ENCODE assay signal across 27 mouse cellular contexts in genomic region chr2:52830513-52830912, GRCm38 (mm10). TPM values are rescaled to one million over a fixed set of nuclear protein-coding genes. Genes with fewer than 3 reads are reported as not detected.
DNase-seq lines count a peak whose midpoint lies in the region; ATAC-seq and TF ChIP-seq lines count a peak whose summit lies in the region.
"Had no signal": no experiment of that assay in that cellular context is flagged by ENCODE, and none has a peak within 500 bp of the region (broad histone marks: within the 10 kb centered on the region; RNA-seq: fewer than 3 reads in every experiment).

No protein-coding gene starts in this region.

- no peak overlapping the region for H3K9ac ChIP-seq in CH12.LX (ENCODE audit: insufficient read depth, low read depth)
- no peak overlapping the region for H3K9ac ChIP-seq in intestine, embryonic 16.5 days (ENCODE audit: low read depth, low read length)
- H3K9ac ChIP-seq: embryonic facial prominence, embryonic 13.5 days; embryonic facial prominence, embryonic 15.5 days; forebrain, embryonic 12.5 days had no signal

- no peaks in the 10 kb centered on the region for H3K27me3 ChIP-seq in CH12.LX (replicated peaks)
- H3K27me3 ChIP-seq in intestine, embryonic 16.5 days (replicated peaks; ENCODE audit: control insufficient read depth, insufficient read depth, low read length): no peaks in the 10 kb centered on the region
- H3K27me3 ChIP-seq: embryonic facial prominence, embryonic 13.5 days; embryonic facial prominence, embryonic 15.5 days; forebrain, embryonic 12.5 days had no signal

- peak; percentile 60 for DNase-seq in A20 (ENCODE audit: low read depth, low spot score)
- peak; percentile 42 for DNase-seq in CH12.LX (ENCODE audit: extremely low read depth)
- DNase-seq in adrenal gland, adult (ENCODE audit: inconsistent age in 2 of 2, low spot score in 1 of 2): no peak
- DNase-seq in layer of hippocampus, adult 8-10 months (ENCODE audit: low spot score in 2 of 2): no peak
- DNase-seq: adrenal gland, adult 8-10 months; adrenal gland, postnatal 14 days; adrenal gland, postnatal 36 days; B cell, adult 2 months; cerebellum, adult 11 months; cerebellum, adult 18-20 months; cerebellum, adult 8-10 months; cerebellum, postnatal 10 days; cerebellum, postnatal 25 days; embryo, embryonic 11 days had no signal

- no peak for TF ChIP-seq POLR2A in CH12.LX (IDR thresholded peaks at IDR 0.05; ENCODE audit: low read depth, low read length)

- no peak for TF ChIP-seq RAD21 in CH12.LX (IDR thresholded peaks at IDR 0.05; ENCODE audit: low read depth, low read length)

- no peak overlapping the region for H3K27ac ChIP-seq in CH12.LX (ENCODE audit: insufficient read depth, low read depth)
- no peak overlapping the region for H3K27ac ChIP-seq in intestine, embryonic 16.5 days (ENCODE audit: low read length)
- H3K27ac ChIP-seq: embryonic facial prominence, embryonic 13.5 days; embryonic facial prominence, embryonic 15.5 days; forebrain, embryonic 10.5 days; forebrain, embryonic 12.5 days had no signal

- dilution Hi-C loops in CH12.LX (cut with MboI; ENCODE audit: extremely low pct_ligation_motif_present, extremely low pct_unique_long_range_greater_than_20kb, low sequenced_read_pairs): no loop called here

- no peak for TF ChIP-seq EP300 in CH12.LX (IDR thresholded peaks at IDR 0.05; ENCODE audit: low read length)

- in situ Hi-C loops in CH12.LX (cut with MboI; ENCODE audit: low pct_ligation_motif_present, low pct_unique_long_range_greater_than_20kb, low sequenced_read_pairs): no loop called here

- no peaks in the 10 kb centered on the region for H3K9me3 ChIP-seq in CH12.LX (replicated peaks; ENCODE audit: low read length)
- no peaks in the 10 kb centered on the region for H3K9me3 ChIP-seq in intestine, embryonic 16.5 days (ENCODE audit: control insufficient read depth, low read length)
- H3K9me3 ChIP-seq: embryonic facial prominence, embryonic 13.5 days; embryonic facial prominence, embryonic 15.5 days; forebrain, embryonic 10.5 days; forebrain, embryonic 12.5 days had no signal

- 82% methylated on average over 4 of the region's 4 CpGs for WGBS in intestine, embryonic 16.5 days

- no peak overlapping the region for H3K4me3 ChIP-seq in CH12.LX (replicated peaks in 1 of 3; ENCODE audit: low read depth in 2 of 3, low read length in 2 of 3, poor library complexity in 1 of 3)
- H3K4me3 ChIP-seq in intestine, embryonic 16.5 days (ENCODE audit: low read length): no peak overlapping the region
- H3K4me3 ChIP-seq: embryonic facial prominence, embryonic 13.5 days; embryonic facial prominence, embryonic 15.5 days; erythroblast, embryonic 14.5 days; forebrain, embryonic 10.5 days; forebrain, embryonic 12.5 days had no signal

- no peaks in the 10 kb centered on the region for H3K36me3 ChIP-seq in CH12.LX (replicated peaks in 1 of 2; ENCODE audit: control insufficient read depth in 1 of 2, insufficient read depth in 1 of 2, low read length in 1 of 2)
- no peaks in the 10 kb centered on the region for H3K36me3 ChIP-seq in intestine, embryonic 16.5 days (ENCODE audit: control insufficient read depth, insufficient read depth, low read length)
- H3K36me3 ChIP-seq: embryonic facial prominence, embryonic 13.5 days; embryonic facial prominence, embryonic 15.5 days; forebrain, embryonic 10.5 days; forebrain, embryonic 12.5 days had no signal

- no peak for TF ChIP-seq CTCF in CH12.LX (conservative IDR thresholded peaks at IDR 0.05 in 1 of 2, IDR thresholded peaks at IDR 0.05 in 1 of 2; ENCODE audit: low read depth in 2 of 2, low read length in 2 of 2)

- H3K79me2 ChIP-seq in CH12.LX (replicated peaks; ENCODE audit: control insufficient read depth, extremely low read depth, insufficient read depth, poor library complexity, severe bottlenecking): no peaks in the 10 kb centered on the region

- ATAC-seq in granulocyte monocyte progenitor cell, adult 5-6 weeks (replicated peaks; ENCODE audit: poor library complexity, severe bottlenecking): peak; percentile 89
- ATAC-seq in megakaryocyte progenitor cell, adult 5-6 weeks (replicated peaks; ENCODE audit: poor library complexity): peak; percentile 71
- ATAC-seq in intestine, embryonic 16.5 days: no peak
- no peak for ATAC-seq in cerebellum, adult (ENCODE audit: insufficient number of reproducible peaks, low FRiP score, low TSS enrichment)
- ATAC-seq: CD4-positive, CD25-positive, alpha-beta regulatory T cell, adult 4 months; forebrain, embryonic 14.5 days; forebrain, embryonic 16.5 days had no signal

- H3K4me2 ChIP-seq in CH12.LX (ENCODE audit: insufficient read depth, low read depth, poor library complexity, severe bottlenecking): no peak overlapping the region
- H3K4me2 ChIP-seq in intestine, embryonic 16.5 days (ENCODE audit: low read depth, low read length): no peak overlapping the region
- H3K4me2 ChIP-seq: embryonic facial prominence, embryonic 13.5 days; embryonic facial prominence, embryonic 15.5 days; forebrain, embryonic 12.5 days had no signal

- H3K4me1 ChIP-seq in CH12.LX (ENCODE audit: control insufficient read depth in 1 of 2, insufficient read depth in 2 of 2): peaks cover 0 to 32% of the 10 kb centered on the region in 2 experiments; a peak in 2 of 4 replicates
- no peaks in the 10 kb centered on the region for H3K4me1 ChIP-seq in intestine, embryonic 16.5 days (ENCODE audit: control insufficient read depth, insufficient read depth, low read length)
- H3K4me1 ChIP-seq: embryonic facial prominence, embryonic 13.5 days; embryonic facial prominence, embryonic 15.5 days; forebrain, embryonic 10.5 days; forebrain, embryonic 12.5 days had no signal

TF ChIP-seq in CH12.LX, 34 proteins besides CTCF, POLR2A, EP300 and RAD21:
- TF ChIP-seq RCOR1 (conservative IDR thresholded peaks at IDR 0.05; ENCODE audit: low read depth, low read length) (no peak), MXI1 (IDR thresholded peaks at IDR 0.05; ENCODE audit: low read depth, low read length) (no peak), TCF12 (IDR thresholded peaks at IDR 0.05; ENCODE audit: low read depth, low read length) (no peak), PAX5 (IDR thresholded peaks at IDR 0.05; ENCODE audit: low read length) (no peak), MEF2A (IDR thresholded peaks at IDR 0.05; ENCODE audit: borderline replicate concordance, low read depth, low read length) (no peak), MAFK (IDR thresholded peaks at IDR 0.05; ENCODE audit: insufficient replicate concordance, low read length) (no peak), SIN3A (IDR thresholded peaks at IDR 0.05; ENCODE audit: low read length) (no peak), ETS1 (conservative IDR thresholded peaks at IDR 0.05; ENCODE audit: low read depth, low read length) (no peak), ZNF384 (IDR thresholded peaks at IDR 0.05; ENCODE audit: low read depth, low read length) (no peak), MAX (IDR thresholded peaks at IDR 0.05; ENCODE audit: low read length) (no peak), USF2 (conservative IDR thresholded peaks at IDR 0.05; ENCODE audit: low read depth, low read length) (no peak), UBTF (IDR thresholded peaks at IDR 0.05; ENCODE audit: low read depth, low read length) (no peak), JUN (IDR thresholded peaks at IDR 0.05; ENCODE audit: insufficient read depth, low read depth, low read length) (no peak), CHD1 (IDR thresholded peaks at IDR 0.05; ENCODE audit: low read depth, low read length) (no peak)
TF ChIP-seq in CH12.LX: peak in this region for 0.

RNA-seq across cellular contexts. Expression of gene Fmnl2, which starts 27.1 kb away (rescaled TPM):
- total RNA-seq in CH12.LX (2012; rRNA removed) (0.42 and 0.59 TPM in 2 replicates), CH12.LX (2014; rRNA removed) (2.1 and 2.2 TPM in 2 replicates)
- 2.8 and 2.9 TPM in 2 replicates for polyA plus RNA-seq in CH12.LX (2012; ENCODE audit: insufficient read length, low read depth)
- 4.0 and 5.7 TPM in 2 replicates for total RNA-seq in granulocyte monocyte progenitor cell, adult 5-6 weeks (2014; fragmentation: Nextera tagmentation)
- 3.8 and 4.4 TPM in 2 replicates for total RNA-seq in granulocyte monocyte progenitor cell, adult 5-6 weeks (2017)
- 6.9 and 7.5 TPM in 2 replicates for total RNA-seq in megakaryocyte progenitor cell, adult 5-6 weeks (2015)
- 3.1 and 3.3 TPM in 2 replicates for total RNA-seq in megakaryocyte progenitor cell, adult 5-6 weeks (2017)
- polyA plus RNA-seq in intestine, embryonic 16.5 days (2015; fragmentation: Nextera tagmentation; extraction: Ambion mirVana): 1.8 and 2.1 TPM in 2 replicates
- total RNA-seq in layer of hippocampus, adult 8-10 months (2022): 10 to 100 TPM; 43.9 to 45.7 (median 44.3) TPM
- total RNA-seq: MEL had no signal
- polyA plus RNA-seq: erythroblast, embryonic 14.5 days had no signal

Comparison
In these comparisons a context has a peak if more than half of its experiments do, and no peak if none do; other contexts are left out.
1. DNase-seq: peak in A20 (single experiment) and CH12.LX (single experiment); none in adrenal gland, adult (0 of 2) and layer of hippocampus, adult 8-10 months (0 of 2).
2. ATAC-seq: peak in granulocyte monocyte progenitor cell, adult 5-6 weeks (single experiment) and megakaryocyte progenitor cell, adult 5-6 weeks (single experiment); none in intestine, embryonic 16.5 days (single experiment) and cerebellum, adult (single experiment).
3. RNA of gene Fmnl2, which starts 27.1 kb away (total RNA-seq): 43.9 to 45.7 TPM in layer of hippocampus, adult 8-10 months; 3.1 to 7.5 TPM in megakaryocyte progenitor cell, adult 5-6 weeks, 3.8 to 5.7 TPM in granulocyte monocyte progenitor cell, adult 5-6 weeks and 0.42 to 2.2 TPM in CH12.LX; every median in the first group is over 4 times any median in the second.